Mouse (Mus musculus): Measurements from ENCODE around the gene Cfb.
"Not testable (repeated sequence)": the region's sequence is repeated elsewhere in the genome, so short reads cannot be mapped to it uniquely, and the experiment has no call there.

Gene Cfb

DNA sequence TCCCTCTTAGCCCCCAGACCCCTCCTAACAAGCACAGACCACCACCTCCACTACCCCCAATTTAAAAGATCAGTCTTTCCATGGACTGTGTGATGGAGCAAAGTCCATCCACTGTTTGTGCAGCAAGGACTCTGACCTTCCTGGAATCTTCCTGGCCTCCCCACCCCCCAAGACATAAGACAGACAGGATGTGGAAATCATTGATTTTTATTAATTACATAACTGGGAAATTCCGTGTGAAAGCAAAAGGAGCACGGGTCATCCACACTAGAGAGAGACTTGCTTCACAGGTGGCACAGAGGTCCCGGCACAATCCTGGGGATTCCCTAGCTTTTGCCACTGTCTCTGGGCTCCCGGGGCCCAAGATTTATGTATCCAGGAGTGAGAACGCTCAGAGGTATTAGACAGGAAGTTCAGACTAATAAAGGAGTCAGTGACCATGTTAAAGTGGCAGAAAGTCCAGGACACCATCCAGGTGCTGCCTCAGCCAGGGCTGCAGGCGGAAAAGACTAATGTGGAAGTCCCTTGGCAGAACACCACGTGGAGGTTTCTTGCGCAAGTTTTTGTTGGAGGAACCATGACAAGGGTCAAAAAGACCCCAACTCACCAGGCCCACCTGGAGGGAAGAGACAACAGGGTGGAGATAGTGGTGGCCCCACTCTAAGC lies at the start of gene Cfb:
Gene Cfb, minus strand, starts transcription at position 103 of the 666 bp plus-strand sequence.
- DNase-seq = no peak

DNA sequence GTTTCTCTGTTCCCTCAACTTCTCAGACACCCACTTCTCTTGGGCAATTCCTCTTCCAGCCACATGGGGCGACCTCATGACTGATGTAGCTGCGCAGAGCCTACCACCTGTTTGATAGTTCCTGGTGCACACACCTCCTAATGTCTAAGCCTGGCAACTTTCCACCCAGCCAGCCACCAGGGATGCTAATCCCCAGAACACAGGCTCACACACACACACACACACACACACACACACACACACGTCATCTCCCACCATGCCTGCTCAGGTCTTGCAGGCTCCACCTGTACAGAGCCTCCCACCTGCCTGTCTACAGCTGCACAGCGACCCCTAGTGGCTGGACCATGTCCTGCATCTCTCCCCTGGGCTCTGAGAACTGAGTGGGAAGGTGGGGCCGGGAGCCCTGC lies 49.6 kb upstream of the Cfb start:
- peak; percentile 76 to 85 for DNase-seq

DNA sequence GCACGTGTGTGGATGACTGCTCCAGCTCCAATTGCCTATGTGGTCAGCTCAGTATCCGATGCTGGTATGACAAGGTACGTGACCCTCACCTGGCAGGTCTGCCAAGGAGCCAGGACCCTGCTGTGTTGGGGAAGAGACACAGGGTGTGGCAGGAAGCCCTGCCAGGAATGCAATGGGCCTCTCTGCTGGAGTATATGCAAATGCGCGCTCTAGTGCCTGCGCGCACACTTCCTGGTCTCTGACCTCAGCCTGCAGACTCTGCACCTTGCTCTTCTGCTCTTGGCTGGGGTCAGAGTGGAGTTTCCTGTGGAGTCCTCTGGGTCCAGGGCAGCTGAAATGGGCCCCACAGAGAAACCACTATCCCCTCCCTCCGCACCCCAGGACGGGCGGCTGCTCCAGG lies 48.7 kb upstream of the Cfb start:
- DNase-seq = peak in 1 of 2 experiments; percentile 12

DNA sequence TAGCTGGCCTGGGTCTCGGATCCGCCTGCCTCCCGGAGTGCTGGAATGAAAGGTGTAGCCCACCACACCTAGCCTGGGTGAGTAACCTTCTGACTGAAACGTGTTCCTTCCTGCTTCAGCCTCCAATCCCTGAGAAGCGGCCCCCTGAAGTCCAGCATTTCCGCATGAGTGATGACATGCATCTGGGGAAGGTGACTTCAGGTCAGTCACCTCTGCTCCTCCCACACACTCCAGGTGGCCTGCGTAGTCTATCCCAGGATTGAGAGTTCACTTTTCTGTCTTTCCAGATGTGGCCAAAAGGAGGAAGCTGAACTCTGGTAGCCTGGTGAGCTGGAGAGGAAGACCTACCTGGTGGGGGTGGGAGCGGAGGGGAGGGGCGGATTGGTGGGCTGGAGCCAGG lies 40.6 kb upstream of the Cfb start:
- no peak for DNase-seq

DNA sequence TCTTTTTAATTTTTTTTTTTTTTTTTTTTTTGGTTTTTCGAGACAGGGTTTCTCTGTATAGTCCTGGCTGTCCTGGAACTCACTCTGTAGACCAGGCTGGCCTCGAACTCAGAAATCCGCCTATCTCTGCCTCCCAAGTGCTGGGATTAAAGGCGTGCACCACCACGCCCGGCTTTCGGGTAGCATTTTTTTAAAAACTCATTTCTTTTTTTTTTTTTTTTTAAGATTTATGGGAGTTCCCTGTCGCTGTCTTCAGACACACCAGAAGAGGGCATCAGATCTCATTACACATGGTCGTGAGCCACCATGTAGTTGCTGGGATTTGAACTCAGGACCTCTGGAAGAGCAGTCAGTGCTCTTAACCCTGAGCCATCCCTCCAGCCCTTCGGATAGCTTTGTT lies 39.6 kb upstream of the Cfb start:
- not testable (repeated sequence) for DNase-seq

DNA sequence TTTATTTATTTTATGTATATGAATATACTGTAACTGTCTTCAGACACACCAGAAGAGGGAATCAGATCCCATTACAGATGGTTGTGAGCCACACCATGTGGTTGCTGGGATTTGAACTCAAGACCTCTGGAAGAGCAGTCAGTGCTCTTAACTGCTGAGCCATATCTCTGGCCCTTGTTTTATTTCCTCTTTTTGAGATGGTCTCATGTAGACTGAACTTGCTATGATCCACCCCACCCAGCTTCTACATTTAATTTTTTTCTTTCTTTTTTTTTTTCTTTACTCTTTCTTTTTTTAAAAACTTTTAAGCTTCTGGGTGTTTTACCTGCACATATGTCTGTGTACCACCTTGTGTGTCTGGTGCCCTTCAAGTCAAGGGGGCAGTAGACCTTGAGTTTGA lies 38.5 kb upstream of the Cfb start:
- DNase-seq = not testable (repeated sequence)

DNA sequence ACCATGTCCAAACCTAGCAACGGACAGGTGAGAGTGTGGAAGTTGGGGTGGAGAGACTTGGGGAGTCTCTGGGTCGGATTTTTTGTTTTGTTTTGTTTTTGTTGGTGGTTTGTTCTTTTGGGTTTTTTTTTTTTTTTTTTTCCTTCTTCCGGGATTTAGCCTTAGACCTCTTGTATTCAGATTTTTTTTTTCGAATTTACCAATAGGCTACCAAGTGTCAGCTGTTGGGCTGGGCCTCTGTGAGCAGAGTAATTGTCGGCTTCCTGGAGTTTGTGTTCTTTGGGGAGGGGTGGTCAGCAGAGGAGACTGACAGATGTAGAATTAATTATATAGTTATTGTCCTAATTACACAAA lies 37.5 kb upstream of the Cfb start:
- peak in 1 of 2 experiments; percentile 16 for DNase-seq

DNA sequence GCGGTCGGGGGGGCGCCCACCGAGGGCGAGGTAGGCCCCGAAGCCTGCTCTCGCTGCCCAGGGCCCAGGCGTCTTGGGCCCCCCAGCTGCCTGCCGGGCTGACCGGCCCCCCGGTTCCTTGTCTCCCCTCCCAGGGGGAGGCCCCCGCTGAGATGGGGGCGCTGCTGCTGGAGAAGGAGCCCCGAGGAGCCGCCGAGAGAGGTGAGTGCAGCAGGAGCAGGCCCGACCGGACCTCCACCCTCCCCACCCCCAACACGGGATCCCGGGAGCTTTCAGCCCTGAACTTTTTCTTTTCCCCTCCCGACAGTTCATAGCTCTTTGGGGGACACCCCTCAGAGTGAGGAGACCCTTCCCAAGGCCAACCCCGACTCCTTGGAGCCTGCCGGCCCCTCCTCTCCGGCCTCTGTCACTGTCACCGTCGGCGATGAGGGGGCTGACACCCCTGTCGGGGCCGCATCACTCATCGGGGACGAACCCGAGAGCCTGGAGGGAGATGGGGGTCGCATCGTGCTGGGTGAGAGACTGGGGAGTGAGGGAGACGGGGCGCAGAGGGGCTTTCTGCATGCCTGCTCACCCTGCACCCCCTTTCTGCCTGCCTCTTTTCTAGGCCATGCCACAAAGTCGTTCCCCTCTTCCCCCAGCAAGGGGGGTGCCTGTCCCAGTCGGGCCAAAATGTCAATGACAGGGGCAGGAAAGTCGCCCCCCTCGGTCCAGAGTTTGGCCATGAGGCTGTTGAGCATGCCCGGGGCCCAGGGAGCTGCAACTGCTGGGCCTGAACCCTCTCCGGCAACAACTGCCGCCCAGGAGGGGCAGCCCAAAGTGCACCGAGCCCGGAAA lies 37.0 kb upstream of the Cfb start:
- peak; percentile 47 to 55 for DNase-seq

DNA sequence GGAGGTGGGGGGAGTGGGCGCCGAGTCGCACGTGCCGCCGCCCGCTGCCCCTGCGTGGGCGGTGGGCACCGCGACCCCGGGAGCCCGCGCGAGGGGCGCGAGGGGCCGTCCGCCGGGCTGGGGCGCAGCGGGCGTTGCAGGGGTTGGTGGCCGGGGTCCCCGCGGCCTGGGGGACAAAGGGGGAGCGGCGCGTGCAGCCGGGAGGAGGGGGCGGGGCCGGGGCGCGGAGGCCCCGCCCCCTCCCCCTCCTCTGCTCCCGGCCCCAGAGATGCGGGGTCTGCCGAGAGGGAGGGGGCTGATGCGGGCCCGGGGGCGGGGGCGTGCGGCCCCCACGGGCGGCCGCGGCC lies 36.4 kb upstream of the Cfb start:
- peak in 1 of 2 experiments; percentile 58 for DNase-seq

DNA sequence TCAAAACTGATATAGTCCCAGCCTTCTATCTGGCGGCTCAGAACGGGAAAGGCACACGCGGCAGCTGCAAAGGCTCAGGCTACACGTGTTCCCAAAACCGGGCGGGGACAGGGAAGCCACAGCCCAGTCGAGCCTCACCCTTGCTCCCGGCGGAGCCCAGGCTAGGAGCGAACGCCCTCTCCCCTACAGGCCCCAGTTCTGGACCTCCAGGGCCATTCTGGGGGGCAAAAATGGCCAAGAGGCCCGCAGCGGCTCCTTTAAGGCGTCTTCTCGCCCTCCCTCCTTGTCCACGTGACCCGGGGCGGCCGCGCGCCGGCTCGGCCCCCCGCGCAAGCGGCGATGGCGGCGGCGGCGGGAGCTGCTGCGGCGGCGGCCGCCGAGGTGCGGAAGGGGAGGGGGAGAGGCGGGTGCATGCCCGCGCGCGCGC lies 35.9 kb upstream of the Cfb start, which contains the start of the genes C2 and Ehmt2:
Gene C2, minus strand, starts transcription at position 106 of the 427 bp plus-strand sequence.
Gene Ehmt2, plus strand, starts transcription at position 310 of the 427 bp plus-strand sequence.
- peak; percentile 88 to 91 for DNase-seq

DNA sequence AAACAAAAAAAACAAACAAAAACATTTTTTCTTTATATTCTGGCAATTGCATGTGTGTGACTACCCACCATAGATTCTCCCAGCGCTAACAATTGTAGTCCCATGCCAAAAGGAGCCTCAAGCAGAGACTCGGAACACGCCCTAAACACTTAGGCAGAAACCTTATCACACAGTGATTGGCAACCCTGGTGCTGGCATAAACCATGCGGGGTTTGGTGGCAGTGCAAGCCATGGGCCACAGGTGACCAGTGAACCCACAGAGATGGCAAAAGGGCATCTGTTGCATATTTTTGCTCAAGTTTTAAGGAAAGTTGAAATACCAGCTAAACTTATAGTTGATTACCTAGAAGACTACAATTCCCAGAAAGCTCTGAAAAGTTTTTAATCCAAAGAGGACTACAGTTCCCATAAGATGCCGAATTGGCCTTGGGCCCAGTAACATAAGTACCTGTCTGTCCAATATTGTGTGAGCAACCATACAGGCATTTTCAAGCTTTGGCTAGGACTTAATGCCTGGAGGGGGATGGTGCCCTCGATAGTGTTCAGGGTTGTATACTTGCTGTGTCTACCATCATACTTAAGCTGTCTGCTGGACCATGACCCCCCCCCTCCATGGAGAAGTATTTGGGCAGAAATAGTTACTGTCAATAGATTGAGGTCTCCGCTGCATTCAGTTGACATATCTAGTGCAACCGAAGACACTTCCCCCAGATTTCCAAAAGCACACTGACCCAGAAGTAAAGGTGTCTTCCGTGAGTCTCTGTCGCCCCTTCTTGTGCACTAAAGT lies 35.2 kb upstream of the Cfb start:
- peak; percentile 37 to 55 for DNase-seq

DNA sequence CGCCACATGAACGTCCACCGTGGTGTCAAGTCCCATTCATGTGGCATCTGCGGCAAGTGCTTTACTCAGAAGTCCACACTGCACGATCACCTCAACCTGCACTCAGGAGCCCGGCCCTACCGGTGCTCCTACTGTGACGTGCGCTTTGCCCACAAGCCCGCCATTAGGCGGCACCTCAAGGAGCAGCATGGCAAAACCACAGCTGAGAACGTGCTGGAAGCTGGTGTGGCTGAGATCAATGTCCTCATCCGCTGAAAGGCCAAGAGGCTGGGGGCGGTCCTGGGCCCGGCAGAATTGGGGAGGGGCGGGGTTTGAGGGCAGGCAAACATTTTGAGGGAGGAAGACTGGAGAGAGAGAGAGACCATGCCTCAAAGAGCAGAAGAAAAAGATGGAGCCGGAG lies 34.0 kb upstream of the Cfb start:
- peak in 1 of 2 experiments; percentile 13 for DNase-seq

DNA sequence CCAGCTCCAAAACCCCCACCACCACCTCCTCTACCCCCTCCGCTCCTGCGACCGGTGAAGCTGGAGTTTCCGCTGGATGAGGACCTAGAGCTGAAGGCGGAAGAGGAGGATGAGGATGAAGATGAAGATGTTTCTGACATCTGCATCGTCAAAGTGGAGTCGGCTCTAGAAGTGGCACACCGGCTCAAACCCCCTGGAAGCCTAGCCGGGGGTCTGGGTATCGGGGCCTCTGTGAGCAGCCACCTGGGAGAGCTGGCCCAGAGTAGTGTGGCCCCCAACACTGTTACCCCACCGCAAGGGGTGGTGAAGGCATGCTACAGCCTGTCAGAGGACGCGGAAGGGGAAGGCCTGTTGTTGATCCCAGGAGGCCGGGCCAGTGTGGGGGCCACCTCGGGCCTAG lies 33.4 kb upstream of the Cfb start:
- peak in 1 of 2 experiments; percentile 19 for DNase-seq

DNA sequence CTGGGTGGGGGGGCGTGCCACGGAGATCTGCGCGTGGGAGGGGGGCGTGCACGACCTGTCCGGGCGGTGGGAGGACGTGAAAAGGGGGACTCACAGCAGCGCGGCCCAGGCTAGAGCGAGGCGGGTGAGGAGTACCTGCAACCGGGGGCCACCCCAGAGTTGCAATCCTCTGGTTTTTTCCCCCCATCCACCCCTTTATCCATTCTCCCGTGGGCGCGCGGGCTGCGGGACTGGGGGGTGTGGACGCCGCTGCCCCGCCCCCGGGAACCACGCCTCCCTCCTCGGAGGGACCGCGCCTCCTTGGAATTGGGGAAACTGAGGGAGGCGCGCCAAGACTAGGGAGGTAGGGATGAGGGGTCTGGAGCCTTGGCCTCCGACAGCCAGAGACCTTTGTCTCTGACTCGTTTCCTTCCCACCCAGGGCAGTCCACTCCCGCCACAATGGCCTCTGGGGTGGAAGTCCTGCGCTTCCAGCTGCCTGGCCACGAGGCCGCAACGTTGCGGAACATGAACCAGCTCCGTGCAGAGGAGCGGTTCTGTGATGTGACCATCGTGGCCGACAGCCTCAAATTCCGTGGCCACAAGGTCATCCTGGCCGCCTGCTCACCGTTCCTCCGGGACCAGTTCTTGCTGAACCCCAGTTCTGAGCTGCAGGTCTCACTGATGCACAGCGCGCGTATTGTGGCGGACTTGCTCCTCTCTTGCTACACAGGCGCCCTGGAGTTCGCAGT lies 32.6 kb upstream of the Cfb start:
- peak; percentile 61 to 75 for DNase-seq

DNA sequence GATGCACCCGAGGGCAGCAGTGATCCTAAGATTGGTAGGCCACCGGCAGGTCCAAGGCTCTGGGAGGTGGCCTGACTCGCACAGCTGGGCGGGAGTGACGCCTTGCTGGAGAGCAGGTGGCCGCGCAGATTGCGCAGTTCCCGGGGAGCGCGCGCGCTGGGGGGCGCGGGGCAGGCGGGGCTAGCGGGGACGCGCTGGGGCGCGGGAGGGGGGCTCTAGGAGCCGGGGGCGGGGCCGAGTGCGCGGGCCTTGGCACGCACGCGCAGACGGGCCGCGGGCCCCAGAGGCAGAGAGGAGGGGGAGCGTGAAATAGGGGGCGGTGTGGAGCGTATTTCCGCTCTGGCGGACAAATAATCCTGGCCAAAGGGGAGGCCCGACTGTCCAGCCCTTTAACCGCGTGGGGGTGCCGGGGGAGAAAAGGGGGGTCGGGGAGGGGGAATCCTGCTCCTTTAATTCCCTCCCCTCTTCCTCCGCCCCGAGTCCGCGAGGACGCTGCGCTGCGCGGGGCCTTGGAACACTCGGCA lies 31.8 kb upstream of the Cfb start:
- DNase-seq = peak; percentile 95 to 98

DNA sequence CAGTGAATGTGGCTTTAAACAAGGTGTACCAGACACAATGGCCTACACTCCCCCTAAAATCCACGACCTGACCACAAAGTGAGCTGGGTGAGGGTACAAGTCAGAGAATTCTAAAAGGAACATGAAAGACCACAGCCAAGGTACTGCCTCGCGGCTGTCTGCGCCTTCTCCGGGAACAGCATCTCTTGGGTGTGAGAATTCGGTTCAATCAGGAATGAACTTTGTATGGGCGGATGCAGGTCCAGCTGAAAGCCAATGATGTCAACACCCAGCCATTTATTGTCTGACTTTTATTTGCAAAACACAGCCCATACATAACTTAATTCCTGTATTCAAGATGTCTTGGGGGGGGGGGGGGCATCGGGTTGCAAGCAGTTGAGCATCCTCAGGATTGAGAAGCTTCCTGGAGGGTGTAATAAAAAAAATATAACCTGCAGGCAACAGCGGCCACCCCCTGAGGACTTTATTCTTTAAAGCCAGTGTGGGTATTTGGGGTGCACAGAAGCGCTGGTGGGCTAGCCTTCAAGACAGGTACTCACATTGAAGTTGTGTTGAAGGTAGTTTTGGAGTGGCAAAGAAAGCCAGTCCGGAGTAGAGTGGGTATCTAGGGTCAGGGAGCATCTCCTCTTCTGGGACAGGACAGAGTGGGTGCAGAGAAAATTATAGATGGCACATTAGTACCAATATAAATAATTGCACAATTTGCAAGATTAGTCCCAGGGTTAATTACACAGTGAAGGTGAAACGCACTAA lies 30.9 kb upstream of the Cfb start:
- peak in 1 of 2 experiments; percentile 19 for DNase-seq

DNA sequence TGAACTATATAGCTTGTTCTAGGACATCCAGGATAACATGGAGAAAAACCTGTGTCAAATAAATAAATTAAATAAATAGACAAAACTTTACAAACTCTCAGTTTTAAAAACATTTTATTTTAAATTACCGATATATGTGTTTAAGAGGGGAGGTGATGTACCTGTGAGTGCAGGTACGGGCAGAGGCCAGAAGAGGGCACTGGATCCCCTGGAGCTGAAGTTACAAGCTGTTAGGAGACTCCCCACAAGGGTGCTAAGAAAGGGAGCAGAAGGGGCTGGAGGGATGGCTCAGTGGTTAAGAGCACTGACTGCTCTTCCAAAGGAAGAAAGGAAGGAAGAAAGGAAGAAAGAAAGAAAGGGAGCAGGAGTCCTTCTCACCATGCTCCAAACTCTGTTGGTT lies 29.1 kb upstream of the Cfb start:
- DNase-seq = no peak

DNA sequence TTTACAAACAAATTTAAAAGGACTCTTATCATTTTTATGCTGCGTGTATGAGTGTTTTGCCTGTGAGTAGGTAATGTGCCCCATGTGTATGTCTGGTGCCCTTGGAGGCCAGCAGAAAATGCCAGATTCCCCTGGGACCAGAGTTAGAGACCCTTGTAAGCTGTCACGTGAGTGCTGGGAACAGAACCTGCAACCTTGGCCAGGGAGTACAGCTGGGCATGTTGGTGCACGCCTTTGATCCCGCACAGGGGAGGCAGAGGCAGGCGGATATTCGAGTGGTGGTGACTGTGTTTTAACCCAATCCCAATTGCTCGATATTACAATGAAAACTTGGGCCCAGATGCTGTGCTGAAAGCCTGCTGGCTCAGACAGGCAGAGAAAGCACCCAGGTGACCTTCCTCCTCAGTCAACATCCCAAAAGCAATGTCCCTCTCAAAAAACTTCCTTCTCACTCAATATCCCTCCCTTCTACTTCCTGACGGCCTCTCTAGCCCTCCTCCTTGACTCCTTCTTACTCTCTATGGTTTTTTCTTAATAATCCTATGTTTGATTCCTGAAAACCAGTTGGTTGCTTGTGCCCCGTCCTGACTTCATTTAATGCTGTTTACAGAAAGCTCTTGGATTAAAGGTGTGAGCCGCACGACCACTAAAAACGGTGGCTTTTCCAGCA lies 27.9 kb upstream of the Cfb start:
- DNase-seq = no peak

DNA sequence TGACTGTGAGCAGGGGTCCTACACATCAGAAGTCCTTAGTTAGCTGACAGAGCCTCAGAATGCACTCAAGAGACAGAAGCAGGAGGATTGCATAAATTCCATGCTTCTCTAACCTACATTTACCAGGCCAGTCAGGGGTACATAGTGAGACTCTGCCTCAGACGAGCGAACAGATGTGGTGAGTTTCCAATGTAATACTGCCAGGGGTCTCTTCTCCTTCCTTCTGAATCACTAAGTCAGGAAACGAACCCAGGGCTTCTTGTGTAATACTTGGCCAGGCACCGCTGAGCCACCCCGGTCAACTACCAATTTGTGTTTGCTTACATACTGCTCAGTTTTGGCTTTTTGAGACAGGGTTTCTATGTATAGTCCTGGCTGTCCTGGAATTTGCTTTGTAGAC lies 25.6 kb upstream of the Cfb start:
- no peak for DNase-seq

DNA sequence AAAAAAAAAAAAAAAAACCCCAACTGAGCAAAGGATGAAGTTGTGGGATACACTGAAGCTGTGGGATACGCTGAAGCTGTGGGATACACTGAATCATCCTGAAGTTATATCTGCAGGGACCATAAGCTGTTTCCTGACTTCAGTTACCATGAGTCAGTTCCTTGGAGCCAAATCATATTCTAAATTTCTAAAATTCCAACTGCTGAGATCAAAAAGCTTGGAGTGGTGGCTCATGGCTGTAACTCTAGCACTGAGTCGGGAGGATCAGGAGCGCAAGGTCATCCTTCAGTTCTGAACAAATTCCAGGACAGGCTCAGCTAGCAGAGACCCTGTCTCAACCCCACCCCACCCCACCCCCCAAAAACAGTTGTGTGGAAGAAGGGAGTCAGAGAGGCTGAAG lies 23.3 kb upstream of the Cfb start:
- DNase-seq = no peak

DNA sequence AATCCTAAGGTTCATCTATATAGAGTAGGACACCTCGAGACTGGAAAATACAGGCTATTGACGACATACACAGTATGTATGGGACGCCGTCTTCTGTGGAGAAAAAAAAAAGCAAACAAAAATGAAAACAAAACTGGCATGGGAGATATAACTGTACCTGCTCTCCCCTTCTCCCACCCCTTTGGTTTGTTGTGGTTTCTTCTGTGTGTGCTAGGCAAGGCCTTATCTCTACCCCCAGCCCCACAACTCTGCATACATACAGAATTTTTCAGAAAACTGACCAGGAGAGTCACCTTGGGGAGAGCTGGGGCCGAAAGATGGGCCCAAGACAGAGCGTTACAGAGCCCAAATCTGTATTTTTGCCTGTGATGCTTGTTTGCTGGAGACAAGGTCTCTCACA lies 22.4 kb upstream of the Cfb start:
- no peak for DNase-seq

All from cerebellum, postnatal 25 days (tissue).